Mouse (Mus musculus): ENCODE measurements around the gene Gadd45g.

The Gadd45g gene

DNA sequence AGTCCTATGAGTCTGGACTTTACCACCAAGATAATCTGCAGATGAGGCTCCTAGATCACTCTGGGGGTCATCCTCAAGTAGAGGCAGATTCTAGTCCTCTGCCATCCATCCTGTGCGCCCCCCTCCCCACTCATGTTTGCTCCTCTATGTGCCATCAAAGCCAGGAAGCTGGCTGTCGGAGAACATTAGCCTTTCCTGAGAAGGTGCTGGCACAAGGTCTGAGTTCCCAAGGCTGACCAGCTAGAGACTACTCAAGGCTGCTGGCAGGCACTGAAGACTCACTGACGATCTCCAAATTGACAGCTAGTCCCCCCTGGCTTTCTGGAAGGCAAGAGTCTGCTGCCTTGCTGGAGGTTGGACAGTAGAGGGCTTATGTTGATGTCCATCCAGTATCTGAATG is 35.7 kb downstream of the Gadd45g start:
- DNase-seq (ENCODE audit: low read depth in 1 of 2, low spot score in 2 of 2), result no peak

DNA sequence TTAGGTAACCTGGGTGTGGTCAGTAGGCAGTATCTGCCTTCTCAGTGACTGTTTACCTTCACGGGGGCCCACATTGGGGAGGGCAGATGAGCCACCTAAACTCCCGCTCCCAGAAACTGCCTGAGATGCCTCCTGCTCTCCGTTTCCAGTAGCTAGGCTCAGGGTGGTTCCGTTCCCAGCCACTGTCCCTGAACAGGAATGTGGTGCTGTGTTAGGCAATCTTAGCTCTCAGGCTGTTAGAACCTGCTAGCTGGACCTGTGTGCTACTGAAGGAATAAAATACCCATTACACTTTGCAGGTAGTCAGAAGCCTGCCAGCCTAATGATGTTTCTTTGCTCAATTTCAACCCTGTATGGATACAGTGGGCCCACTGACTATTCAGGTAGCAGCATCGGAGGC is 37.8 kb downstream of the Gadd45g start:
- no peak for DNase-seq (ENCODE audit: low read depth in 1 of 2, low spot score in 2 of 2)

DNA sequence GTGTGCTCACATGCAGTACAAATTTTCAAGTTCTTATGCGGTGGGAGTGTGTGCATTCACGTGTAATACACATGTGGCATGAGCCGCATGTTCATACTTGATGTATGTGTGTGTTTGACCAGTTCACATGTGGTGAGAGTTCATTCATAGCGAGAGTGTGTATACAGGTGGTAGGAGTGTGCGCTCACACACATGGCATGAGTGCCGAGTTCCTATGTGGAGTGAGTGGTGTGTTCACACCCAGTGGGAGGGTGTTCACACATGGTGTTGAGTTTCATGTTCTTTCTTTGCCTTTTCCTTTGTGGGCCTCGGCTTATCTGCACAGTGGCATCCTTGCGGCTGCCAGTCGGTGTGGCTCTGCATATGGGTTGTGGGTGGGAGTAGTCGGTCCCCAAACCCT is 39.1 kb downstream of the Gadd45g start:
- no peak for DNase-seq (ENCODE audit: low read depth in 1 of 2, low spot score in 2 of 2)

DNA sequence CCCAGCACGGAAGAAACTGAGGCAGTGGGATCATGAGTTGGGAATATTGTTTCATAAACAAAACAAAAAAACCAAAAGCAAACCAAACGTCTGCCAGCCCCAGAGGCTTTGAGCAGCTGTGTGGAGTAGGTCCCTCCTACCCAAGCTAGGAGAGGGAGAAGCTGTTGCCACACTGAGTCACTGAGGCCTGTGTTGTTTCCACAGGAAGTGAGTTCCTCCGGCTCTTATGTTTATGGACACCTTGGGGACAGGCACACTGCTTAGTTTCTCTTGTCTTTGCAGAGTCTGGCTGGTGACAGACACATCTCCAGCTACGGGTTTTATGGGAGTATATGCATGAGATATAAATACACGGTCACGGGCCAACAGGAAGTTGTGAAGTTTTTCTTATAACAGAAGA is 39.6 kb downstream of the Gadd45g start:
- DNase-seq (ENCODE audit: low read depth in 1 of 2, low spot score in 2 of 2), result no peak

DNA sequence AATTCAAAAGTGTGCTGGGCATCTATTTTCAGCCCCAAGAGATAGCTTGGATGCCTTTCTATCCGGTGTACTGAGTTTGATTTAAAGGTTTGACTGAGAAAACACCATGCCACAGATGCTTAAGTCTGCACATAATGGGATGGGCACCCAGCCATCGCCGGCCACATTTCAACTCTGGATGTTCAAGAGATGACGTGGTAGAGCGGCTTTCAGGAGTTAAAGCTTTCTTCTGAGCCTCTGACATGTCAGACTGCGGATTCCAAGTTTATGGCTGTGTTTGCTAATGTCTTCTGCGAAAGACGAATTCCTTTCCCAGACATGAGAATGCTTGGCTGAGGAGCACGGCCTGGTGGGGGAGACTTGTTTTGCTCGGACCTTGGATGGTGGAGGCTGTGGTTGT is 40.2 kb downstream of the Gadd45g start:
- no peak for DNase-seq (ENCODE audit: low read depth in 1 of 2, low spot score in 2 of 2)

DNA sequence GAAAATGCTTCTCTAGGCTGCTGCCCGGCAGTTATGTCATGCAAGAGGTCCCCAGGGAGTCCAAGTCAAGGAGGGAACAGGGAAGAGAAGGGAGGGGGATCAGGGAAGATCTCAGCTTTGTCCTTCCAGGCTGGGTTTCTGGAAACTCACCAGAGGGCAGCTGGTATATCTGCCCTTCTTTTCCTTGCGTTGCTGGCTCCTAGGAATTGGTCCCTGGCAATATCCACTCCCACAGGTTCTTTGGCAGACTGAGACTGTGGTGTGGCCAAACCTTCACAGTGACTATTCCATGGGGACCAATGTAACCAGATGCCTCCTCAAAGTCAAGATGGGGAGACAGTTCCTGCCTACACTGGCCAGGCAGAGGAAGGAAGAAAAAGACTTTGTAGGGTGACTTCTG is 41.9 kb downstream of the Gadd45g start:
- DNase-seq (ENCODE audit: low read depth in 1 of 2, low spot score in 2 of 2), result no peak

DNA sequence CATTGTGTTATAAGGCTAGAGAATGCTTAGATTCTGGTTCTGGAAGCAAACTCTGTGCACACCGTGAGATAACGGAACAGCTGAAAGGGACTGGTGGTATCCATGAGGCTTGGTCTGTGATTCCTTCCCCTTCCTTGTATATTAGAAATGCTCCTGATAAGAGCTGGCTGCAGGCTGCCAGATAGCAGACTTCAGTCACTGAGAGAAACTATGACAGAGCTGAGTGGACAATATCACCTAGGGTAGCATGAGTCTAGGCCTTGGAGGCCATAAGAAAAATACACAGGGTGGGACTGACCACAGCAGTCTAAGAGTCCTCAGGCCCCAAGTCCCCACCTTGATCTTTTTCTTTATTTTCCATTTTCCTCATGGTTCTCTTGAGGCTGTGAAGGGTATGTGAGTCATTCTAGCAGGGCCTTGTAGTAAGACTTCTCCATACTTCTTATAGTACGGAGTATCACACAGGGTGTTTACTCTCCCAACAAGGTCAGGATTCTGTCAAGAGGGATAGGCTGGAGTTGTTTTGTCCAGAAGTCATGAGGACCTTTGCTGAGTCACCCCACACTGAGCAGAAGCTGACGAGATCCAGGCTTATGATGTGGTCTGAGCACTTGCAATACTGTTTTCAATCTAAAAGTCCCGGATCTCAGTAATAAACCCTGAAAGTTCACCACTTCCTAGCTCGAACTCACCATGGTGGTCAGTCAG is 45.5 kb downstream of the Gadd45g start:
- no peak for DNase-seq (ENCODE audit: low read depth in 1 of 2, low spot score in 2 of 2)

DNA sequence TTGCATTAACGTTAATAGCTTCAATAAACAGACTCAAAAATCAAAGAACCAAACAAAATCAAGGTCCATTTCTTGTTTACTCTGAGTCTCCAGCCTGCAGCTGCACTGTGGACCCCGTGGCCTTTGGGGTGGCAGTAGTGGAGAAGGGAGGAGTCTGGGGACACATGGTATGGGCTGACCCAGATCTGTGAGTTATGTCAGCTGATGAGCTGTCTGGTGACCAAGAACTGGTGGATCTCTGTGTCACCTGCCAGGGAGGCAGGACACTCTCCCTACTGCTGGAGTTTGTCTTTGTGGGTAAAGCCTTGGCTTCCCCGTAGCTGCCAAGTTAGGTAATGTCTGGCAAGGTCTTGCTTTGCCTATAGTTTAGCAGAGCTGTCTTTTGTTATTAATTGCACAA is 51.1 kb downstream of the Gadd45g start:
- no peak for DNase-seq (ENCODE audit: low read depth in 1 of 2, low spot score in 2 of 2)
